Mouse (Mus musculus) megakaryocyte, adult 5-6 weeks (primary cell): ENCODE results near the gene Dennd2c. TPM values are rescaled to one million over a fixed set of nuclear protein-coding genes. Genes with fewer than 3 reads are reported as not detected.
"Not testable (repeated sequence)": the region's sequence is repeated elsewhere in the genome, so short reads cannot be mapped to it uniquely, and the experiment has no call there.

Experiments
- ATAC-seq: 2 replicates; pipeline ENCODE4 v1.8.0; 2016; ENCODE audit warnings: mild to moderate bottlenecking, inconsistent platforms; ENCODE audit not compliant: poor library complexity, severe bottlenecking
- total RNA-seq, 2 experiments: library from RNA; stranded (forward) in 1 of 2; stranded (reverse) in 1 of 2; fragments of 153-499, 151-499 nt in 1 of 2; fragments of 221-1000, 200-1000 nt in 1 of 2; gene quantifications; 2 replicates each; pipeline versions ENCODE4 v1.2.3 to v1.2.4; 2015 to 2017

Dennd2c gene
- total RNA-seq, 2 experiments from 2014 or later, result 5.0 to 5.3 TPM

GRCm38 (mm10) chr3:103153761-103154160 lies 51.4 kb downstream of the Dennd2c start:
- ATAC-seq, result peak; percentile 82

GRCm38 (mm10) chr3:103159232-103159900 lies 57.0 kb downstream of the Dennd2c start:
- no peak for ATAC-seq

GRCm38 (mm10) chr3:103169771-103170170 lies 67.4 kb downstream of the Dennd2c start:
- ATAC-seq, result peak; percentile 51

- ATAC-seq, result peak; percentile 82
Measured at GRCm38 (mm10) chr3:103171505-103172267, 69.3 kb downstream of the Dennd2c start, which contains the start of gene Bcas2. TSS of gene Bcas2 (plus strand) at chr3:103171655.

GRCm38 (mm10) chr3:103172615-103173014 lies 70.2 kb downstream of the Dennd2c start:
- peak; percentile 31 for ATAC-seq

- ATAC-seq, result no peak
Measured at GRCm38 (mm10) chr3:103176740-103177139, 74.3 kb downstream of the Dennd2c start.

GRCm38 (mm10) chr3:103179527-103179926 lies 77.1 kb downstream of the Dennd2c start:
- ATAC-seq, result no peak

GRCm38 (mm10) chr3:103181171-103181570 lies 78.8 kb downstream of the Dennd2c start:
- no peak for ATAC-seq

- ATAC-seq, result no peak
Measured at GRCm38 (mm10) chr3:103182821-103183220, 80.4 kb downstream of the Dennd2c start.

GRCm38 (mm10) chr3:103184467-103184866 lies 82.1 kb downstream of the Dennd2c start:
- not testable (repeated sequence) for ATAC-seq

- no peak for ATAC-seq
Measured at GRCm38 (mm10) chr3:103188451-103188850, 86.0 kb downstream of the Dennd2c start.

GRCm38 (mm10) chr3:103188856-103189255 lies 86.5 kb downstream of the Dennd2c start:
- ATAC-seq, result no peak

GRCm38 (mm10) chr3:103192161-103192560 lies 89.8 kb downstream of the Dennd2c start:
- ATAC-seq, result no peak

- no peak for ATAC-seq
Measured at GRCm38 (mm10) chr3:103193186-103193585, 90.8 kb downstream of the Dennd2c start.

- ATAC-seq, result no peak
Measured at GRCm38 (mm10) chr3:103196320-103196823, 94.0 kb downstream of the Dennd2c start.

GRCm38 (mm10) chr3:103199386-103199785 lies 97.0 kb downstream of the Dennd2c start:
- no peak for ATAC-seq

- not testable (repeated sequence) for ATAC-seq
Measured at GRCm38 (mm10) chr3:103201105-103201504, 98.7 kb downstream of the Dennd2c start.

GRCm38 (mm10) chr3:103203554-103203953 lies 101.2 kb downstream of the Dennd2c start:
- ATAC-seq, result no peak

- ATAC-seq, result no peak
Measured at GRCm38 (mm10) chr3:103204445-103204844, 102.0 kb downstream of the Dennd2c start.

- ATAC-seq, result peak; percentile 97
Measured at GRCm38 (mm10) chr3:103206393-103206792, 104.0 kb downstream of the Dennd2c start.

GRCm38 (mm10) chr3:103207749-103208148 lies 105.3 kb downstream of the Dennd2c start:
- ATAC-seq, result no peak

GRCm38 (mm10) chr3:103208237-103208636 lies 105.8 kb downstream of the Dennd2c start:
- no peak for ATAC-seq
